Mouse (Mus musculus): ENCODE measurements around the gene Ccdc12. TPM values are rescaled to one million over a fixed set of nuclear protein-coding genes. Genes with fewer than 3 reads are reported as not detected.

Gene Ccdc12
- total RNA-seq, 1 experiment from 2014 or later, result 88.7 TPM

- ATAC-seq (replicated peaks; ENCODE audit: low read depth, poor library complexity, severe bottlenecking), result no peak
Observed at GRCm38 (mm10) chr9:110758605-110759004, 102.3 kb downstream of the Ccdc12 start.

- ATAC-seq (replicated peaks; ENCODE audit: low read depth, poor library complexity, severe bottlenecking), result peak; percentile 90
Observed at GRCm38 (mm10) chr9:110759265-110759664, 103.0 kb downstream of the Ccdc12 start.

DNA sequence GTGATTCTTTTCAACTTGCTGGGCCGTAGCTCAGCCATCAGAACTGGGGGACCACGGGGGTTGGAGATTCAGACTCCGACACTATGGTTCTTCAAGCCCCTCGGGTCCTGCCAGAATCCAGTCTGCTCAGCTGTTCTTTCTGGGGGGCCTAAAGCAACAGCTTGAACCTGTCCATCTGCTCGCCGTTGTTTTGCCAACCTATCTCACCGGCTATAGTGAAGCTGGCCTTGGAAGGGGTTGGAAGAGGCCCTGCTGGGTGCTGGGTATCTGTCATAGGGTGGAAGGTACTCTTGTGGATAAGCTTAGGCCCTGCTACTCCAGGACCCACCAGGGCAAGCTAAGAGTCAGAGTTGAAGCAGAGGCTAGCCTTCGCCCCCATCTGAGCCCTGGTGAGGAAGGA is 104.6 kb downstream of the Ccdc12 start:
- ATAC-seq (replicated peaks; ENCODE audit: low read depth, poor library complexity, severe bottlenecking), result no peak

Other genes with a start within 250 kb of the Ccdc12 start
- 3.7 TPM in 2 replicates for gene Ptpn23, start 248.3 kb upstream of the Ccdc12 start, total RNA-seq (2017)
- 114 and 131 TPM in 2 replicates for gene Ngp, start 236.8 kb upstream of the Ccdc12 start, total RNA-seq (2017)
- gene Klhl18, start 179.8 kb upstream of the Ccdc12 start, total RNA-seq (2017), result 8.7 and 10.1 TPM in 2 replicates
- 2.1 and 2.2 TPM in 2 replicates for gene Kif9, start 179.5 kb upstream of the Ccdc12 start, total RNA-seq (2017)
- 181 and 254 TPM in 2 replicates for gene Setd2, start 123.9 kb upstream of the Ccdc12 start, total RNA-seq (2017)
- gene Nradd, start 32.1 kb upstream of the Ccdc12 start, total RNA-seq (2017), result 2.1 and 5.8 TPM in 2 replicates
- 8.6 and 19.5 TPM in 2 replicates for gene Nbeal2, start 2.3 kb upstream of the Ccdc12 start, total RNA-seq (2017)
- not detected in 2 replicates for gene Myl3, start 85.4 kb downstream of the Ccdc12 start, total RNA-seq (2017)
- gene Pth1r, start 90.6 kb downstream of the Ccdc12 start, total RNA-seq (2017), result 0.23 TPM in 1 of 2 replicates, not detected in the other
- not detected in 2 replicates for gene Prss42, start 141.7 kb downstream of the Ccdc12 start, total RNA-seq (2017)
- gene Prss44, start 157.5 kb downstream of the Ccdc12 start, total RNA-seq (2017), result not detected in 2 replicates
- not detected in 2 replicates for gene Prss43, start 170.2 kb downstream of the Ccdc12 start, total RNA-seq (2017)
- not detected in 2 replicates for gene Prss45, start 178.1 kb downstream of the Ccdc12 start, total RNA-seq (2017)
- gene Prss46, start 188.0 kb downstream of the Ccdc12 start, total RNA-seq (2017), result not detected in 2 replicates
- 8.7 and 10.2 TPM in 2 replicates for gene Prss50, start 201.5 kb downstream of the Ccdc12 start, total RNA-seq (2017)
- gene Als2cl, start 223.4 kb downstream of the Ccdc12 start, total RNA-seq (2017), result 0.87 and 3.1 TPM in 2 replicates
- gene Tmie, start 223.6 kb downstream of the Ccdc12 start, total RNA-seq (2017), result 0.23 TPM in 1 of 2 replicates, not detected in the other

Measured in common myeloid progenitor, adult 5-6 weeks (primary cell).